Mouse (Mus musculus): ENCODE measurements around the gene Cdhr2. TPM values are rescaled to one million over a fixed set of nuclear protein-coding genes. Genes with fewer than 3 reads are reported as not detected.

Gene Cdhr2
- polyA plus RNA-seq, 1 experiment, result not detected

DNA sequence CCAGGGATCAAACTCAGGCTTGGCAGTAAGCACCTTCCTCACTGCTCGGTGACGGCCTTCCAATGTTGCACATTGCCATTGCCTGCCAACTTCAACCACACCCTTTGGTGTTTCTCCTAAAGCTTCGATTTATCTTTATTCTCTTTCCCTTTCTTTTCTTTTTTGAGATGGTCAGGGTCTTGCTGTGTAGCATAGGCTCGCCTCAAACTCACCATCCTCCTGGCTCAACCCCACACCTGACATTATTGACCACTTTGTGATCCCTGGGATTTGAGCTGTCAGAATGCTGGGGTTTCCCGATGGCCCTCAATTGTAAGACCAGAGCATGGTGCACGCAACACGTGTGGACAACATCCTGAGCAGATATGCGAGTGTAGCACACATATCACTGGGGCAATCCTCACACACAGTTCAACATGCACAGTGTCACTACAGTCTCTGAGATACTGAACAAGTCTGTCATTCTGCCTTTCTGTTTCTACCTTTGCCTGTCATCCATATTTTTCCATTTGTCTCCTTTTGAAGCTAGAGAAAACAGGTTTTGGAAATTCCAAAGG is 55.0 kb downstream of the Cdhr2 start:
- no peak overlapping the region for H3K4me3 ChIP-seq (replicated peaks; ENCODE audit: control insufficient read depth, low read depth, low read length)
- WGBS, result 76% methylated on average over 8 of the region's 8 CpGs
- TF ChIP-seq POLR2A (IDR thresholded peaks at IDR 0.05; ENCODE audit: borderline replicate concordance, control insufficient read depth, low read depth, low read length) (no peak), CTCF (IDR thresholded peaks at IDR 0.05; ENCODE audit: control insufficient read depth, insufficient read depth, low read length) (no peak)
- no peak overlapping the region for H3K27ac ChIP-seq (ENCODE audit: control insufficient read depth, insufficient read depth, low read depth, low read length, poor library complexity)
- H3K4me1 ChIP-seq (ENCODE audit: control insufficient read depth, insufficient read depth, low read length), result no peaks in the 10 kb centered on the region; the same call in 1 of the 2 replicates

GRCm38 (mm10) chr13:54757093-54757830 is 56.0 kb downstream of the Cdhr2 start:
- TF ChIP-seq CTCF (IDR thresholded peaks at IDR 0.05; ENCODE audit: control insufficient read depth, insufficient read depth, low read length) (no peak), POLR2A (IDR thresholded peaks at IDR 0.05; ENCODE audit: borderline replicate concordance, control insufficient read depth, low read depth, low read length) (no peak)
- no peak overlapping the region for H3K4me3 ChIP-seq (replicated peaks; ENCODE audit: control insufficient read depth, low read depth, low read length)
- no peaks in the 10 kb centered on the region; the same call in 1 of the 2 replicates for H3K4me1 ChIP-seq (ENCODE audit: control insufficient read depth, insufficient read depth, low read length)
- no peak overlapping the region for H3K27ac ChIP-seq (ENCODE audit: control insufficient read depth, insufficient read depth, low read depth, low read length, poor library complexity)
- WGBS, result 51% methylated on average over 10 of the region's 10 CpGs

GRCm38 (mm10) chr13:54758045-54758755 is 56.9 kb downstream of the Cdhr2 start:
- 2% methylated on average over 43 of the region's 43 CpGs for WGBS
- H3K4me3 ChIP-seq (replicated peaks; ENCODE audit: control insufficient read depth, low read depth, low read length), result peak overlapping the region; percentile 9
- H3K4me1 ChIP-seq (ENCODE audit: control insufficient read depth, insufficient read depth, low read length), result no peaks in the 10 kb centered on the region; the same call in 1 of the 2 replicates
- no peak overlapping the region for H3K27ac ChIP-seq (ENCODE audit: control insufficient read depth, insufficient read depth, low read depth, low read length, poor library complexity)
- no peak for TF ChIP-seq POLR2A (IDR thresholded peaks at IDR 0.05; ENCODE audit: borderline replicate concordance, control insufficient read depth, low read depth, low read length)
- TF ChIP-seq CTCF (IDR thresholded peaks at IDR 0.05; ENCODE audit: control insufficient read depth, insufficient read depth, low read length), result peak; percentile 65; the same call in 1 of the 2 replicates

- no peak overlapping the region for H3K27ac ChIP-seq (ENCODE audit: control insufficient read depth, insufficient read depth, low read depth, low read length, poor library complexity)
- TF ChIP-seq CTCF (IDR thresholded peaks at IDR 0.05; ENCODE audit: control insufficient read depth, insufficient read depth, low read length) (no peak), POLR2A (IDR thresholded peaks at IDR 0.05; ENCODE audit: borderline replicate concordance, control insufficient read depth, low read depth, low read length) (no peak)
- WGBS, result 4% methylated on average over 29 of the region's 29 CpGs
- H3K4me3 ChIP-seq (replicated peaks; ENCODE audit: control insufficient read depth, low read depth, low read length), result no peak overlapping the region
- no peaks in the 10 kb centered on the region; the same call in 1 of the 2 replicates for H3K4me1 ChIP-seq (ENCODE audit: control insufficient read depth, insufficient read depth, low read length)
Measured at GRCm38 (mm10) chr13:54758756-54759470, 57.7 kb downstream of the Cdhr2 start.

DNA sequence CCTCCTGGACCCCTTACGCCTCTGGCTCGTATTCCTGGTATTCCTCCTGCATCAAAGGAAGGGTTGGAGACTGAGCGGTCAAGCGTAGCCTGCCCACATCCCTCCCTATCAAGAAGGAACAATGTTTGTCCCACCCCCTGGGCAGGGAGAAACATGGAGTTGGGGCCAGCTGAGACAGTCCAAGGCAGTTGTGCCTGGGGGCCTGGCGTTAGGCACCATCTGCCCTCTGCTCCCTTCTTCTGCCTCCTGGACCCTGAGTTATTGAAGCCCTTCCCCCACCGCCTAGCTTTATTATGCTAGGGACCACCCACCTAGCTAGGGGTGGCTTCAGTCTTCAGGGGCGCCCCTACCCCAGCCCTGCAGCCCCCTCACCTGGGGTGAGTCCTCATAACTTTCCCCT is 58.2 kb downstream of the Cdhr2 start:
- H3K27ac ChIP-seq (ENCODE audit: control insufficient read depth, insufficient read depth, low read depth, low read length, poor library complexity), result no peak overlapping the region
- WGBS, result 19% methylated on average over 7 of the region's 7 CpGs
- TF ChIP-seq CTCF (IDR thresholded peaks at IDR 0.05; ENCODE audit: control insufficient read depth, insufficient read depth, low read length) (no peak), POLR2A (IDR thresholded peaks at IDR 0.05; ENCODE audit: borderline replicate concordance, control insufficient read depth, low read depth, low read length) (no peak)
- H3K4me3 ChIP-seq (replicated peaks; ENCODE audit: control insufficient read depth, low read depth, low read length), result no peak overlapping the region
- H3K4me1 ChIP-seq (ENCODE audit: control insufficient read depth, insufficient read depth, low read length), result no peaks in the 10 kb centered on the region; the same call in 1 of the 2 replicates

DNA sequence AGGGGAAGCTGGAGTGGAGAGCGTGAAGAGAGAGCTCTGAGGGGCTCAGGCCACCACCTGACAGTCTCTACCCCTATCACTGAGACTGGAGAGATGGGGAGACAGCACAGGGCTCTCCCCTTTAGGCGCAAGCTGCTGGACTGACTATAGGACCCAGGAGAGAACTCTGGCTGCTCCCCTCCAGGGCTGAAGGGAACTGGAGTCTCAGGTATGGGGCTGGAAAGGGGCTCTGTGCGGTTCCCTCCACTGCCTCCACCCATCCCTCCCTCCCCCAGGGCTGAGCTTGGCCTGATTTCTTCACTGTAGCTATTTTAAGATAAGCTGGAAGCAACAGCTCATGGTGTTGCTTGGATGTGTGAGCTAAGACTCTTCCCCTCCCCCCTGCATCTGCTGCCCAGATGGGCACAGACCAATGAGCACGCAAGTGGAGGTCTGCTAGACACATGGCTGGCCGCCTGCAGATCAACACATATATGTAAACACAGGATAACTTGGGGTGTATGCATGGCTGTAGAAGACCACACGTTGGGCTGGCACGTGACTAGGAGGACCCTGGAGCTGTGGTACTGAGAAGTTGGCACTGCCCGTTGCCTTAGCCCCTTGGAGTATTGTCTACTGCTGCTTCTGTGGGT is 59.0 kb downstream of the Cdhr2 start:
- no peaks in the 10 kb centered on the region; the same call in 1 of the 2 replicates for H3K4me1 ChIP-seq (ENCODE audit: control insufficient read depth, insufficient read depth, low read length)
- TF ChIP-seq CTCF (IDR thresholded peaks at IDR 0.05; ENCODE audit: control insufficient read depth, insufficient read depth, low read length) (no peak), POLR2A (IDR thresholded peaks at IDR 0.05; ENCODE audit: borderline replicate concordance, control insufficient read depth, low read depth, low read length) (no peak)
- 63% methylated on average over 8 of the region's 8 CpGs for WGBS
- no peak overlapping the region for H3K4me3 ChIP-seq (replicated peaks; ENCODE audit: control insufficient read depth, low read depth, low read length)
- H3K27ac ChIP-seq (ENCODE audit: control insufficient read depth, insufficient read depth, low read depth, low read length, poor library complexity), result no peak overlapping the region

- 73% methylated on average over 7 of the region's 7 CpGs for WGBS
Measured at GRCm38 (mm10) chr13:54760906-54761305, 59.6 kb downstream of the Cdhr2 start.

More at GRCm38 (mm10) chr13:54760906-54761305, 59.6 kb downstream of the Cdhr2 start:
- H3K4me3 ChIP-seq (replicated peaks; ENCODE audit: control insufficient read depth, low read depth, low read length), result no peak overlapping the region
- H3K4me1 ChIP-seq (ENCODE audit: control insufficient read depth, insufficient read depth, low read length), result no peaks in the 10 kb centered on the region; the same call in 1 of the 2 replicates
- H3K27ac ChIP-seq (ENCODE audit: control insufficient read depth, insufficient read depth, low read depth, low read length, poor library complexity), result no peak overlapping the region
- TF ChIP-seq CTCF (IDR thresholded peaks at IDR 0.05; ENCODE audit: control insufficient read depth, insufficient read depth, low read length), result no peak
- no peak for TF ChIP-seq POLR2A (IDR thresholded peaks at IDR 0.05; ENCODE audit: borderline replicate concordance, control insufficient read depth, low read depth, low read length)
